Mouse (Mus musculus) midbrain, embryonic 11.5 days (tissue): ENCODE results near the gene Abcd4. TPM values are rescaled to one million over a fixed set of nuclear protein-coding genes. Genes with fewer than 3 reads are reported as not detected.

Source experiments
- ATAC-seq: fragments of 200-750 bp; cut with Nextera tagmentation; 2 replicates; pipeline ENCODE4 v1.8.0; 2017; ENCODE audit warnings: moderate TSS enrichment, moderate library complexity; ENCODE audit not compliant: low FRiP score
- DNase-seq: peaks from one replicate; pipeline ENCODE4 v3.0.0; 2015; ENCODE audit warnings: low spot score; ENCODE audit errors: missing footprints
- H3K27ac ChIP-seq: fragments of 300-500 bp; sonication (generic); 2 replicates; pipeline ENCODE4 v1.5.1; 2014; ENCODE audit warnings: low read depth, low read length
- H3K27me3 ChIP-seq: fragments of 300-500 bp; sonication (generic); 2 replicates; pipeline ENCODE4 v1.6.1; 2014; ENCODE audit warnings: mild to moderate bottlenecking, low read length, moderate library complexity, mixed read lengths; ENCODE audit not compliant: control insufficient read depth, insufficient read depth
- H3K36me3 ChIP-seq: fragments of 300-500 bp; sonication (generic); 2 replicates; pipeline ENCODE4 v1.6.1; 2014; ENCODE audit warnings: mild to moderate bottlenecking, low read length, moderate library complexity, mixed read lengths; ENCODE audit not compliant: control insufficient read depth, insufficient read depth
- H3K4me1 ChIP-seq: fragments of 300-500 bp; sonication (generic); 2 replicates; pipeline ENCODE4 v1.6.1; 2014; ENCODE audit warnings: low read length; ENCODE audit not compliant: control insufficient read depth, insufficient read depth
- H3K4me2 ChIP-seq: fragments of 300-500 bp; sonication (generic); 2 replicates; pipeline ENCODE4 v1.6.1; 2014; ENCODE audit warnings: mild to moderate bottlenecking, moderate library complexity
- H3K4me3 ChIP-seq: fragments of 300-500 bp; sonication (generic); 2 replicates; pipeline ENCODE4 v1.5.1; 2014; ENCODE audit warnings: low read depth, low read length
- H3K9ac ChIP-seq: fragments of 300-500 bp; sonication (generic); 2 replicates; pipeline ENCODE4 v1.6.1; 2014; ENCODE audit warnings: low read length
- H3K9me3 ChIP-seq: fragments of 300-500 bp; sonication (generic); 2 replicates; pipeline ENCODE4 v1.6.1; 2016; ENCODE audit warnings: low read length; ENCODE audit not compliant: control insufficient read depth
- WGBS: fragments of 180-500 bp; shearing (Covaris S2); extraction: QIAGEN DNeasy Blood & Tissue Kit; methylation state at CpG from one replicate; pipeline ENCODE4 v1.1.7; 2014; 5-methylcytosine and 5-hydroxymethylcytosine counted together
- polyA plus RNA-seq: library from polyadenylated mRNA; unstranded; fragments of >200 nt; fragmentation: Nextera tagmentation; extraction: Ambion mirVana; gene quantifications from 2 replicates; pipeline ENCODE4 v1.2.1, GENCODE M21; 2014

Gene Abcd4
- polyA plus RNA-seq, 1 experiment from 2014 or later: 6.4 TPM

GRCm38 (mm10) chr12:84581285-84581684, 35.9 kb downstream of the Abcd4 start:
- no peaks in the 10 kb centered on the region for H3K36me3 ChIP-seq
- no peak overlapping the region for H3K27ac ChIP-seq
- H3K27me3 ChIP-seq: no peaks in the 10 kb centered on the region; the same call in none of the 2 replicates
- no peaks in the 10 kb centered on the region for H3K9me3 ChIP-seq
- ATAC-seq: no peak
- H3K4me1 ChIP-seq: no peaks in the 10 kb centered on the region
- no peak overlapping the region for H3K4me3 ChIP-seq
- no peak for DNase-seq
- no peak overlapping the region for H3K9ac ChIP-seq
- H3K4me2 ChIP-seq: no peak overlapping the region
- 89% methylated on average over 2 of the region's 2 CpGs for WGBS

- ATAC-seq: 0 out of 2 replicates have a peak, but pooled peaks have one; percentile 30
- 42% methylated on average over 5 of the region's 5 CpGs for WGBS
- Histone ChIP-seq H3K27me3 (peaks cover 14% of the 10 kb centered on the region), H3K9me3 (no peaks in the 10 kb centered on the region), H3K9ac (no peak overlapping the region), H3K4me1 (no peaks in the 10 kb centered on the region), H3K4me2 (no peak overlapping the region), H3K27ac (no peak overlapping the region), H3K36me3 (no peaks in the 10 kb centered on the region), H3K4me3 (no peak overlapping the region)
- DNase-seq: no peak
Observed at GRCm38 (mm10) chr12:84578440-84578770, 38.8 kb downstream of the Abcd4 start.

GRCm38 (mm10) chr12:84577768-84578439, 39.3 kb downstream of the Abcd4 start:
- H3K36me3 ChIP-seq: no peaks in the 10 kb centered on the region
- H3K9ac ChIP-seq: no peak overlapping the region
- H3K9me3 ChIP-seq: no peaks in the 10 kb centered on the region
- no peak for ATAC-seq
- peaks cover 19% of the 10 kb centered on the region for H3K27me3 ChIP-seq
- 79% methylated on average over 11 of the region's 11 CpGs for WGBS
- H3K4me3 ChIP-seq: no peak overlapping the region
- H3K4me2 ChIP-seq: no peak overlapping the region
- DNase-seq: no peak
- H3K27ac ChIP-seq: no peak overlapping the region
- no peaks in the 10 kb centered on the region for H3K4me1 ChIP-seq

- 14% methylated on average over 7 of the region's 7 CpGs for WGBS
- Histone ChIP-seq H3K27ac (no peak overlapping the region), H3K27me3 (peaks cover 66% of the 10 kb centered on the region), H3K4me1 (peaks cover 10% of the 10 kb centered on the region), H3K4me3 (no peak overlapping the region), H3K4me2 (no peak overlapping the region), H3K36me3 (no peaks in the 10 kb centered on the region), H3K9me3 (no peaks in the 10 kb centered on the region), H3K9ac (no peak overlapping the region)
- no peak for ATAC-seq
- peak; percentile 90 for DNase-seq
Observed at GRCm38 (mm10) chr12:84573094-84573493, 44.1 kb downstream of the Abcd4 start.

- Histone ChIP-seq H3K4me1 (peaks cover 10% of the 10 kb centered on the region), H3K9ac (no peak overlapping the region), H3K4me2 (no peak overlapping the region), H3K9me3 (no peaks in the 10 kb centered on the region), H3K4me3 (no peak overlapping the region), H3K27ac (no peak overlapping the region), H3K27me3 (peaks cover 73% of the 10 kb centered on the region), H3K36me3 (no peaks in the 10 kb centered on the region)
- ATAC-seq (no peak), DNase-seq (peak; percentile 90)
- WGBS: 2% methylated on average over 7 of the region's 7 CpGs
Observed at GRCm38 (mm10) chr12:84572341-84572720, 44.9 kb downstream of the Abcd4 start.

- ATAC-seq (no peak), DNase-seq (peak; percentile 97)
- no peaks in the 10 kb centered on the region for H3K36me3 ChIP-seq
- H3K27ac ChIP-seq: no peak overlapping the region
- peaks cover 77% of the 10 kb centered on the region for H3K27me3 ChIP-seq
- H3K9ac ChIP-seq: no peak overlapping the region
- 0 out of 2 replicates have a peak overlapping the region, but pooled peaks have one; percentile 5 for H3K4me3 ChIP-seq
- no peak overlapping the region for H3K4me2 ChIP-seq
- peaks cover 10% of the 10 kb centered on the region for H3K4me1 ChIP-seq
- under 1% methylated on average over 43 of the region's 43 CpGs for WGBS
- no peaks in the 10 kb centered on the region for H3K9me3 ChIP-seq
Observed at GRCm38 (mm10) chr12:84571466-84572340, 45.5 kb downstream of the Abcd4 start.

- ATAC-seq (no peak), DNase-seq (peak; percentile 95)
- no peak overlapping the region for H3K27ac ChIP-seq
- peaks cover 10% of the 10 kb centered on the region for H3K4me1 ChIP-seq
- WGBS: 1% methylated on average over 34 of the region's 34 CpGs
- no peaks in the 10 kb centered on the region for H3K9me3 ChIP-seq
- H3K4me3 ChIP-seq: no peak overlapping the region
- H3K9ac ChIP-seq: no peak overlapping the region
- peaks cover 77% of the 10 kb centered on the region for H3K27me3 ChIP-seq
- no peaks in the 10 kb centered on the region for H3K36me3 ChIP-seq
- no peak overlapping the region for H3K4me2 ChIP-seq
Observed at GRCm38 (mm10) chr12:84570694-84571415, 46.4 kb downstream of the Abcd4 start.

GRCm38 (mm10) chr12:84569976-84570693, 47.1 kb downstream of the Abcd4 start:
- H3K4me2 ChIP-seq: peak overlapping the region; percentile 26
- H3K9me3 ChIP-seq: no peaks in the 10 kb centered on the region
- H3K9ac ChIP-seq: no peak overlapping the region
- 2% methylated on average over 40 of the region's 40 CpGs for WGBS
- H3K4me3 ChIP-seq: peak overlapping the region; percentile 13; the same call in 1 of the 2 replicates
- DNase-seq (peak; percentile 96), ATAC-seq (no peak)
- peaks cover 10% of the 10 kb centered on the region for H3K4me1 ChIP-seq
- H3K27ac ChIP-seq: no peak overlapping the region
- H3K27me3 ChIP-seq: peaks cover 76% of the 10 kb centered on the region
- H3K36me3 ChIP-seq: no peaks in the 10 kb centered on the region
